Mouse (Mus musculus): ENCODE measurements around the gene Cmtm8. TPM values are rescaled to one million over a fixed set of nuclear protein-coding genes. Genes with fewer than 3 reads are reported as not detected.

Cmtm8 gene
- total RNA-seq (2023), result not detected

GRCm38 (mm10) chr9:114844017-114844662, at the start of gene Cmtm8:
Cmtm8 (minus strand) TSS chr9:114844156.

GRCm38 (mm10) chr9:114781526-114782212, 62.3 kb downstream of the Cmtm8 start, which contains the start of gene Cmtm7:
Cmtm7 (minus strand) TSS chr9:114781856.

Other genes starting within 250 kb of the Cmtm8 start
- gene Cnot10, start 204.0 kb downstream of the Cmtm8 start, total RNA-seq (2023), result 10 to 100 TPM; 65.0 to 65.5 TPM
- 10 to 100 TPM; 45.3 to 55.7 TPM for gene Dync1li1, start 155.4 kb downstream of the Cmtm8 start, total RNA-seq (2023)
- gene Cmtm6, start 113.0 kb downstream of the Cmtm8 start, total RNA-seq (2023), result 100 to 1,000 TPM in 1 of 2 experiments, 10 to 100 TPM in 1; 96.3 to 100 TPM
- gene Cmtm7, start 62.3 kb downstream of the Cmtm8 start, total RNA-seq (2023), result 10 to 100 TPM; 65.4 to 83.6 TPM
- 10 to 100 TPM; 40.9 to 41.0 TPM for gene Gpd1l, start 89.8 kb upstream of the Cmtm8 start, total RNA-seq (2023)
- not detected for gene Osbpl10, start 134.4 kb upstream of the Cmtm8 start, total RNA-seq (2023)
- 100 to 1,000 TPM; 210 to 219 TPM for gene Rps27rt, start 138.6 kb upstream of the Cmtm8 start, total RNA-seq (2023)

Measured in T-cell, adult 66 days (primary cell).